Mouse (Mus musculus) T-helper 1 cell (primary cell): Measurements from ENCODE around the gene Znrd1as.

Experiments
- in situ Hi-C: fragments of 300-600 bp; cut with MboI, MseI; formaldehyde crosslinking; loops from one replicate; pipeline ENCODE4 v1.15.1; 2025; ENCODE audit warnings: high pct_unique_total_duplicates

Znrd1as gene

DNA sequence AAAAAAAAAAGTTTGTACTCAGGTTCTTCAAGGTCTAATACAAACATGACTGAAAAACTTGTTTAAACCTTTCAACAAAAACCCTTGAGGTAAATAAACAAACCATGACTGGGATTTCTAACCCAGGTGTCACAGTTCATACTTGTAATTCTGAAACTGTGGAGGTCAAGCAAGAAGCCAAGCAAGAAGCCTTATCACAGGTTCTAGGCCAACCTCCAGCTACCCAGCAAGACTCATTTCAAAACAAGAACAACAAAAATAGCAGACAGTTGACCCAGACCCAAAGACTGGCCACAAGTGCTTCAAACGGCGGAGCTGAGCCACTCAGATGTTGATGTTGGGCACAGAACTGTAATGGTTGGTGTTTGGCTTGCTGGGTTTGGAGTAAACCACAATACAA, 36.1 kb downstream of the Znrd1as start:
- in situ Hi-C loops = no loop called here

DNA sequence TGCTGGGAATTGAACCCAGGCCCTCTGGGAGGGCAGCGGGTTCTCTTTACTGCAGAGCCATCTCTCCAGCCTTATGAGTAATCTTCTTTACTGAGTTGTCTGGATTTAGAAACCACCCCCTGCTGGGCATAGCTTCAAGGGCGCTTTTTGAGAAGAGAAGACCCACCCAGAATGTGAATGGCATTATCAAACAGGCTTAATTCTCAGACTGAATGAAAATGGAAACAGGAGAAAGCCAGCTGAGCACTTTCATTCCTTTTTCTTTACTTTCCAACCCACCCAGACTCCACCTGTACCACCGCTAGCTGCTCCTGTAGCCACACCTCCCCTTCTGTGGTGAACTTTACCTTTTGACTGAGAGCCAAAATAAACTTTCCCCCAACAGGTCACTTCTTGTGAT, 37.1 kb downstream of the Znrd1as start:
- in situ Hi-C loops = no loop called here

DNA sequence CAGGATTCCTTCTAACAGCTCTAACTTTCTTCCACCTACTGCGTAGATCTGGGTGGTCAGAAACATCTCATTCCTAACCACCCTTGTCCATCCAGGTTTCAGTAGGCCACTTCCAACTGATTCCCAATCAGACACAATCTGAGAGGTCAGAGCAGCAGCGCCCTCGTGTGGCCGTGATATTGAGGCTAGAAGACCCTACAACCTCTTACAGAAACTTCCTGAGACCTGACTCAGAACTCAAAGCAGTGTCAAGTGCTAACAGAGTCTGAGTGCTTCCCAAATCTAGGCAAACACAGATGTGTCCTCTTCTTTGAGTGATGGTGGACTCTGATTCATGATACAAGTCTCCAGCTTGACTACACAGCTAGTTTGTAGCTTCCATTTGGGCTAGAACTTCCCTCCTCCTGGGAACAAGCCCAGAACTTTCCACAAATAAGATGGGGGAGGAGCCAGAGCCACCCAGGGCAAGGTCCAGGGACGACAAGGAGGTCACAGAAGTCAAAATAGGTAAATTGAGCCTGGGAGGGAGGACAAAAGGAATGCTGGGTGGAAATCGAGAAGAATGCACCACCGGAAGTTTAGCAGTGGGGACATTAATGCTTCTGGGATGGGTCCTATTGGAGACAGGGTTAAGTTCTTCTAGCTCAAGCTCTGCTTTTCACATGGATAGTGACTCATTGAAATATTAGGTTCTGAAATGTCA, 38.8 kb downstream of the Znrd1as start:
- in situ Hi-C loops = no loop called here

DNA sequence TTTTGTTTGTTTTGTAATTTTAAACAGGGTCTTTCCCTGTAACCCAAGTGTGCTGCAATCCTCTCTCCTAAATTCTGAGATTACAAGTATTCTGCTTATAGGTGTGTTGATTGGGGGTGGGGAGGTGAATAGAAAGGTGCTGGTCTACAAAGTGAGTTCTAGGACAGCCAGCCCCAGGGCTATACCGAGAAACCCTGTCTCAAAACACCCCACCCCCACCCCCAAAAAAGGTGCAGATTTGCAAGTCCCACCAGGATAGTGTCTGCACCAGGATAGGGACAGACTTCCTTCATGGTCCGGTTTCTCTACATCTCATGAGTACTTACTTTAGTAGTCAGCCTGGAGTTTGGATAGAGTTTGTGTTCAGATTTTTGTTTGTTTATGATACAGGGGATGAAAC, 40.1 kb downstream of the Znrd1as start:
- in situ Hi-C loops = no loop called here

DNA sequence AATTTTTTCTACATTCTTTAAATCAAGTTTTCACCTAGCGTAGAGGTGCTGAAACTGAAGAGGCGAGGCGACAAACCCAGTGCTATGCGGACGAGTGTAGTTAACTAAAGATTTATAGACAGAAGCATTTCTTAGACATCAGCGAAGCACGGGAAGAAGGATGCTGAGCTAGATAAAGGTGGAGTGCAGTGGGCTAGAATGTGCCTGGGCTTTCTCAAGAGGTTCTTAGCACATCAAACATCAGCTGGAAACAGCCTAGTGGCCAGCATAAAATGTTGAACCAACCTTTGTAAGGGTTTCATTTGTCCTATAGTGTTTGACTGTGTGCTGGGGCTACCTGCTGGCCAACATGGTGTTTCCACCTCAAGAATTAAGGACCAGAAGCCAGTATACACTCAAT, 42.5 kb downstream of the Znrd1as start, which contains the start of gene Zfp57:
Gene Zfp57 (plus strand): TSS at position 301 of the 400 bp plus-strand sequence.
- in situ Hi-C loops = no loop called here

DNA sequence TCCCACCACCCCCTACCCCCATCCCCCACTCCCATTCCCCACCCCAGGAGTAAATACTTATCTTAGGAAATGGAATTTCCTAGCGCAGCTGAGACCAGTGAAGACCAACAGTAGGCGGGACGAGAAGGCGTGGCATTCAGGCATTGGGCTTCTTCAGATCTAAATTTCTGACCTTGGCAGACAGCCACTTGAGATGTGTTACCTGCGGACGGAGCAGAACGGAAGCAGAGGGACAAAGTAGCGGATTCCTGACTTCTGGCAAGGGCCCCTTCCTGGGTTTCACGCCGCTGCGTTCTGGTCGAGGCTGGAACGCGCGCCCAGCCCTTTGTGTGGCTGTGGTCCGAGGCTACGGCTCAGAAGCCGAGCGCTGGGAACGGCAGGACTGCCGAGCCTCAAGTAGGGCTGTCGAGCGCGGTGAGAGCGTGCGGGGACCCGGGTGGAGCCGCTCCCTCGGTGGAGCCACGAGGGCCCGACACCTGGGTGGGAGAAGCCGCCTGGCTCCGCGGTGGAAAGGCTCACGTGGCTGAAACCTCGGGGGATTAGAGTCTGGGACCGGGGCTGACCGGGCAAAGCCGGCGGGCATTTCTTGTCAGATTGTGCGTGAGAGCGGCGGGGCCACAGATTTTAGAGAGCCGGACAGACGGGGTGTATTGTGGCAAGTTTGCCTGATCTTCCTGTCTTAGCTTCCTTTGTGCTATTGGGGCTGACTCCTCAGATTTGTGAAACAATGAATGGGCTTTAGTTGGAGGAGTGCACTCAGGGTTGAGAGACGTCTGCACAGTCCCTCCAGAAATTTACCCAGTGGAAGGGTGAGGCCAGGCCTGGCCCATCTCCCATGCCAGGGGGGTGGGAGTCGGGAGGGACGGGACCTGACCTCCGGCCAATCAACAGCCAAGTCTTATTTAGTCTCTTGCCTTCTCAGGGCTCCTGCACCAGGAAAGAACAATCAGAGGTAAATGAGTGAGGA, 44.3 kb downstream of the Znrd1as start:
- in situ Hi-C loops = no loop called here

DNA sequence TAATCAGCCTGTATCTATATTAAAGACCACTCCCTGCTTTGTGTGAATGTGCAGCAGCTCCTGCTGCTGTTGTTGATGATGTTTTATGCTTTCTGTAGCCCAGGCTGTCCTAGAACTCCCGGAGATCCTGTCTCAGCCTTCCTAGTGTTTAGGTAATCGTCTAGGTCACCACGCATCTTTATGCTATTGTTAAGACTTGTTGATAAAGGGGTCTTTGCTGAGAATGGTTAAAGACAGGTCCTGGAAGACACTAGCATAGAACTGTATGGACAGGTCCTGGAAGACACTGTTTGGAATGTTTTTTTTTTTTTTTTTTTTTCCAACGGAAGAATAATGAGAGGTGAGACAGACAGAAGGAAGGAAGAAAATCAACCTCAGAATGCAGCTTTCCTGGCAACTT, 45.0 kb downstream of the Znrd1as start:
- in situ Hi-C loops = no loop called here

DNA sequence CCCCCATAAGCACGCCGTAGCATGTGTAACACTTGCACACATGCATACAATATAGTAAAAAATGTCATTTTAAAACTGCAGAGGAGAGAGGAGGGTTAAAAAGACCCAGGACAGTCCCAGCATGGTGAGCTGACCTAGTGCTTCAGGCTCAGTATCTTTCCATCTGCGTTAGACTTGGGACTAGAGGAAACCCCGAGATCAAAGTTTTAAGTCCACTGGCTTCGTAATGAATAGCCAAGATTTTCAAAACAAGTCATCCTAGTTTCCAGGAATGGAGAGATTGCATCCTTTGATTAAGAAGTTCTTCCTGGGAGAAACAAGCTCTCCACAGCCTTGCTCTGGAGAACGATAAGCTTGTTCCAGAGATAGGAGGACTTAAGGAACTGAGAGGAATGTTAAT, 49.8 kb downstream of the Znrd1as start:
- in situ Hi-C loops = no loop called here

DNA sequence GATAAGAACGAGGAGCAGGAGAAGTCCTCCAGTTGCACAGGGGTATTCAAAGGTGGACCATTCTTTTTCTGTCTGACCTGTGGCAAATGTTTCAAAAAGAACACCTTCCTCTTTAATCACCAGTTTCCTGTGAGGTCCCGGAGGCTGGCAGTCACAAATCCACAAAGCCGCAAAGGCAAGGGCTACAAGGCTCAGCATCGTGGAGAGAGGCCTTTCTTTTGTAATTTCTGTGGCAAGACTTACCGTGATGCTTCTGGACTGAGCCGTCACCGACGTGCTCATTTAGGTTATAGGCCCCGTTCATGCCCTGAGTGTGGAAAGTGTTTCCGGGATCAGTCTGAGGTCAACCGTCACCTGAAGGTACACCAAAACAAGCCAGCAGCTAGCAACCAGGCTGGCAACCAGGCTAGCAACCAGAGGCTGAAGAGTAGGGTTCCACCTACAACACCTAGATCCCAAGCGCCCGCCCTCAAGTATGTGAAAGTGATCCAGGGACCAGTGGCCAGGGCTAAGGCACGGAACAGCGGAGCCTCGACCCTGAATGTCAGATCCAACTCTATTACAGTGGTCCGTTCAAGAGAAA, 51.2 kb downstream of the Znrd1as start:
- in situ Hi-C loops = no loop called here

DNA sequence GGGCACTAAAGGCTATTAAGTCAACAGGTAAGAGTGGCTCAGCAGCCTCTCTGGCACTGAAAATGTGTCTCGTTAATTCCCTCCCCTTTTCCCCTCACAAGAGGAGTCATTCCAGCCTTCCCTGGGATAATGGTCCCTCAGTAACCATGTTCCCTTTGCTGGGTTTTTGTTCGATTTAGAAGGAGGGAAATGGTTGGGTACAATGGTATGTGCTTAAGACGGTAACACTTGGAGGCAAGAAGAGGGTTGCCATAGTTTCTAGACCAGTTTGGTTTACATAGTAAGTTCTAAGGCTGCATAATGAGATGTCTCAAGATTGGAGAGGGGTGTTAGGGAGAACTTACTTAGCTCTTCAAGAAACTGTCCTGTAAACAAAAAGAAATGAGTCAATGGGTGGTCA, 53.3 kb downstream of the Znrd1as start:
- in situ Hi-C loops = no loop called here

DNA sequence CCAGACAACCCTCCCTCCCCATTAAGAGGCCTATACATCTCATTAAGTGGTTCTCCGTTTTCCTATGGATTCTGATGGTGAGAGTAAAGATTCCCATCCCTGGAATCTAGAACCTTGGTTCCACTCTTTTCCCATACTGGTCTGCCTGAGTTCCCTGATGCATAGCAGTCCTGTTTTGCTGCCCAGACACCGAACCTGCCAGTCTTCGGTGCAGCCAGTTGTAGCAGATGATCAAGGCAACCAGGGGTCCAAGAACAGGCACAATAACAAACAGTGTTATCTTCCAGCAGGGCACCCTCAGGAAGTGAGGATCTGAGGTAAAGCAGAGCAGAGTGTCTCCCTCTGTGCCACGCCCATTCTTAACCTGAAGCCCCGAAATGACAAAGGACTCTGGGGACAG, 53.7 kb downstream of the Znrd1as start:
- in situ Hi-C loops = no loop called here
